Mouse (Mus musculus) v-Abl transformed pro-B cells (cell line): ENCODE measurements around the gene Tdgf1.

Source experiments
- in situ Hi-C, 2 experiments: fragments of 400-800 bp; cut with MboI; formaldehyde crosslinking; loops; one replicate each; pipeline ENCODE4 v1.15.1; 2025; ENCODE audit not compliant: unreplicated experiment in 2 of 2

Gene Tdgf1

DNA sequence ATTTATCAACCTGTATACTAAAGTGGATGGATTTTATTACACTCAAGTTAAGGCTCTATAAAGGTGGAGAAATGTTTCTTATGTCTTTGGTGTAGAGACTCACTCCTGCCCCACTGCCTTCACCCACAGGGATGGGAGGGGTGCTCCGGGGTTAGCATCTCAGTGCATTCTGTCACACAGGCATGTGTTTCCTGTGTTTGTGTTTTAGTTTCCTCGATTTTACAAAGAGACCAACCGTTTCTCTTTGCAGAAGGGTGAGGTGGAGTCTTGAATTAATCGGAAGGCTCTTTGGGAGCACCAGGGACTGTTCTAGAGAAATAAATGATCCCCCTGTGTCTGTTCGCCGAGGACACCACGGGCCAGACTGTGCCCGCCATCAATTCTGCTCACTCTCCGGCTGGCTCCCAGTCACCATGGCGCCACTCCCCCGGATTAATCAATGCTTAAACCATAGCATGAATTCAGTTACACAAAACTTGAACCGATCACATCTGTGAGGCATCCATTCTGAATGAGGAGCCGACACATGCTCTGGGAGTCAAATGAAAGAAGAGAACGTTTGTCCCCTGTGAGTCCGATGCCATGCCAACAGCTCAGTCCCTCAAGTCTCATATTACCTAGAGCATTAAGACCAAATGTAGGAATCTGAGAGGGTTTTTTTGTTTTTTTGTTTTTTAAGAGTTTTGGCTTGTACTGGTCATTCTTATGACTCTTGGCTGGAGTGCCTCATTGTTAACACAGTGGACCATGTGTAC lies 25.1 kb downstream of the Tdgf1 start:
- in situ Hi-C loops = loop anchor here in 1 of 2 experiments (10.0 kb wide), 1 partner anchor 154 kb away; no protein-coding TSS in a partner anchor

DNA sequence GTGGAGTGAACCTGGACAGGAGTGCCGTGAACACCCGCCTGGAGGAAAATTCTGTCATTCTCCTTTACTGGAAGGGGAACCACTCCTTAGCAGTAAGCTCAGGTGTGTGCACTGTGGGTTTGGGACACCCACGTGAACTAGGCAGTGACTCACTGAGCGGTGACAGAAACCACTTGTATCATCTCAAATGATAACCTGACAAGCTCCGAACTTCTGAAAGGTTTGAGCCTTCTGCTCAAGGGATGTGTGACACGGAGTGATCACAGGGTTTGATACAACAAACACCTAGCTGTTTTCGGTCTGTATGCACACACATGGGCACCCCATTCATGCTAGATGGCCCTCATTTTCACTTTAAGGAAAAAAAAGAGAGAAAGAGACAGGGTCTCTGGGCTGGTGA lies 29.2 kb downstream of the Tdgf1 start, which contains the start of gene Fam240a:
TSS of gene Fam240a (minus strand) at position 76 of the 400 bp plus-strand sequence.
- in situ Hi-C loops = no loop called here

DNA sequence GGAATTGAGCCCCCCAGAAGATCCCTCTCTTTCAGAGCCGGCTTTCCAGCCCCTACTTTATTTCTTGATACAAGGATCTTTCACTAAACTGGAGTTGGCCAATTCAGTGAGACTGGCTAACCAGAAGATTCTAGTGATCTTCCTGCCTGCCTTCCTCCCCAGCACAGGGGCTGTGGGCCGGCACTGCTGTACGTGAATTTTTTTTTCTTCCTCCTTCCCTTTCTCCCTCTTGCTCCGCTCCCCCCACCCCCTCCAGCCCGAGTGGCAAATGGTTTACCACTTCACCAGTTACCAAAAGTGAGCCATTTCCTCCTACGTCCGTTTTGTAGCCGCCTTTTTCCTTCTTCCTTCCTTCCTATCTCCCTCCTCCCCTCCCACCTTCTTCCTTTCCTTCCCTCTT lies 30.5 kb downstream of the Tdgf1 start:
- in situ Hi-C loops = no loop called here

DNA sequence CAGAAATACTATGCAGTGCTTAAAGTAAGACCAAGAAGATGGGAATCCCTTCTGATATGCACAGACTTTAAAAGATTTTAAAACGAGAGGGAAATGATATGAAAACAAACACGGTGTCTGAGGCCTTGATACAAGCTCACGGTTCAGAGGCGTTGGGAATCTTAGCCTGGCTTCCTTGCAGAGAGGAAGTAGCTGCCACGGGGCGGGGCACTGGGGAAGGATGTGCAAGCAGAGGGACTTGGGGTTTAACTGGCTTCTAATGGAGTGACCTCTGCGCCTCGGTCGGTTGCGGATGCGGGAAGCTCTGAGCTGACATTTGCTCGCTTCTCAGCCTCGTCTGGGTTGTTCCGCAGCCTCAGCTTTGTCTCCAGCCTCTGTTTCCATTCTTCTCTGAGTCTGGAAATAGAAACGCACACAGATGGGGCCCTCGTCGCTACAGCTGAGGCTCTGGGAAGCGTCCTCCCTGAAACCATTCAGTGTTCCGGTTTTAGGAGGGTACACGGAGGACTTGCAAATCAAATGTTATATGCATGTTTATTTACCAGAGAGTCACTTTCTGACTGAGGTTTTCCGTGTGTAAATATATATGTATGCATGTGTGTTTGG lies 31.2 kb downstream of the Tdgf1 start:
- in situ Hi-C loops = no loop called here

DNA sequence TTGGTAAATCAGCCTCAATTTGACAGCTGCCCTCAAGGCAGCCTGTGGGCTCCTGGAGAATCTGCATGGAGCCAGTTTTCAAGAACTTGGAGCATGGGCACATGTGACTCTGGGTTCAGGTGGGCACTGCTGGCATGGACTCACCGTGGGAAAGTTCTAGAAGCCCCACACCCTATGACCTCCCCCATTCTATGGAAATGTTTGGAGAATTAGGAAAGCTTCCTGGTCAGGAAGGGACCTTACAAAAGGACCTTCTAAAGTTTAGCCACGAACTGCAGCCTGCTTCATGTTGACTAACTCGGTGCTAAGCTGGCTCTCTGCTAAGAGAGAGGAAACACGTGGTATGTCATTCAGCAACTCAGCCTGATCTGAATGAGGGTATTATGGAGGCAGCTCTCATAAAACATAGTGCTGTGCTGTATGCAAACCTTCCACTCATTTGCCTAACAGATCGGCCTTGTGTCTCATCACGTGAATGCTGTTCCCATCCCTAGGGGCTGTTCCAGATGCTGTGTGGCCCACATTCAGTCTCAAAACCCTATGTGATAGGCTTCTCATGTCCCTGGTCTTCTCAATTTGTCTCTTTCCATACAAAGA lies 36.5 kb downstream of the Tdgf1 start:
- in situ Hi-C loops = no loop called here

DNA sequence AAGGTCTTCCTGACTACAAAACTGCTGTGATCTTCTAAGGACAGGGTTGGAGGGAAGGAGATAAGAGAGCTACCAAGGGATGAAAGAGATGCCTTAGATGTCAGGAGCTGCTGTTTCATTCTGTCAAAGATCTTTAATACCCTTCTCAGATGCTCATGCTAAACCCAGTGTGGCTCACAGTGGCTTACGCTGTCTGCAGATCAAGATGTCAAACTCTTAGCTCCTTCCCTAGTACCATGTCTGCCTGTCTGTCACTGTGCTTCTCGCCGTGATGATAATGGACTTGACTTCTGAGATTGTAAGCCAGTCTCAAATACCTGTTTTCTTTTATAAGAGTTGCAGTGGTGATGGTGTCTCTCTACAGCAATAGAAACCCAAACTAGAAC lies 37.3 kb downstream of the Tdgf1 start:
- in situ Hi-C loops = no loop called here

DNA sequence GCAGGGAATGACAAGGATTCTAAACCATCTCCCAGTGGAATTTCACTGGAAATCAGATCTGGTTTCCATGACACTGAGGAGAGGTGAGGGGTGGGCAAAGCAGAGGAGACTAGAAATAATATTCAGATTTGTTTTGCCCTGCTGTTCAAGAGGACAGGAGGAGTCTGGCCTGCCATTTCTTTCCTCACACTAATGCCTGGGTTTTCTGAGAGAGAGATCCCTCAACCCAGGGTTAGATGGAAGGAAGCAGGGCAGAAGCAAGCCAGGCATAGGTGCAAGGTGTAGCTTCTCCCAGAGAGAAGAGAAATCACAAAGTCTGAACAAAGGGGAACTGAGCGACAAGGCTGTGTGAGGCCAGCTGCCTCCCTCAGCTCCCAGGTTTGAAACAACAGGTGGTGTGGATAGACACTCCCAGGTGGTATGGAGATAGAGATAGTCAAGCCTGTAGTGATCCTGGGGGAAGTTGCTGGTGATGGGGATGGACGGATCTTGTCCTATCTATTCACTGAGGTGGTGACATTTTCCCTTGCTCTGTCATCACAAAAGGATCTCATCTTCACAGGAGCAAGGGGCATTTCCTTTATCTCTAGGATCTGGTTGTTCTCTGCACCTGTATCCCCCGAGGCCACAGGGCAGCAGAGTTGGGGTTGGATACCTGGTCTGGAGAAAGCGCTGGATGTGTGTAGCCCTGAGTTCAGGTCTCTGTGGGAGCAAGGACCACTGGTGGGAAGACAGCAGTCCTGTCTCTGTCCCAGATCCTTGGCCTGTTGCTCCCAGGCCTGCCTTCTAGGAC lies 37.9 kb downstream of the Tdgf1 start:
- in situ Hi-C loops = no loop called here

DNA sequence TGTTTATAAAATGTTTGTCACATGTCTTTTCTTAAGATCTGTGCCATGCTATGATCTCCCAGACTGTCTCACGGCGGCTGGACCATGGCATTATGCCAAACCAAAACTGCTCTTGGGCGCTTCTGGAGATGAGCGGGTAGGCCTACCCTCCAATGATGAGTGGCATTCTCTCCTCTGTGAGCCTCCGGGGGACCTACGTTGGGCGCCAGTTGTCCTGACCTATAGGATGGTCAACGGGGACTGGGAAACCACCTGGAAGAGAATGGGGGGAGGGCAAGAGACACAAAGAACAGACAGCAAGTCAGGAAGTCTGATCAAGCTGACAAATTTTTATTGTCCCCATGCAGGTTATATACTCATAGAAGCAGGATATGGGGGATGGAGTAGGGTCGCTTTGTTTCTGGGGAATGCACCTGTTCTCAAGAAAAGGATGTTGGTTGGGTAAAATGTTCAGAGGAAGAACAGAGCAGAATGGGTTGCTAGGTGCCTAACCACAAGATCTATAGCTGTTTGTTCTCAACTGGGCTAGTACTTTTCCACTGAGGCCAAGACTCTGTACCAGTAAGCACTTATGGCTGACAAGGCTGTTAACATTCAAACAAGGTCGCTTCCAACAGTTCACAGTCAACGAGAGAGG lies 38.6 kb downstream of the Tdgf1 start:
- in situ Hi-C loops = no loop called here

DNA sequence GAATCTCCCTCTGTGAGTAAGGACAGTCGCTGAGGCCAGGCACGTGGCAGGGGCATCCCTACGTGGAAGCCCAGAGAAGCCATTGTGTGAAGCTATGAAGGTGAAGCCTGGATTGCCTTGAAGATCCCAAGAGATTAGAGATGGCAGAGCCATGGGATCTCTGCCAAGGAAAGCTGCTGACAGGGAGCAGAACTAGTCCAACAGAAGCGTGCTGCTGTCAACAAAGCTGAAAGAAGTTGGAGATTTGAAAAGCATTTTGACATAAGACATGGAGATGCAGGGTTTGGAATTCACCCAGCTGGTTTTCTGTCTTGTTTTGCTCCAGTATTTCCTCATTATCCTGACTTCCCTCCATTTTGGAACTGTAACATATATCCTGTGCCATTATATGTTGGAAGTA lies 43.7 kb downstream of the Tdgf1 start:
- in situ Hi-C loops = no loop called here

DNA sequence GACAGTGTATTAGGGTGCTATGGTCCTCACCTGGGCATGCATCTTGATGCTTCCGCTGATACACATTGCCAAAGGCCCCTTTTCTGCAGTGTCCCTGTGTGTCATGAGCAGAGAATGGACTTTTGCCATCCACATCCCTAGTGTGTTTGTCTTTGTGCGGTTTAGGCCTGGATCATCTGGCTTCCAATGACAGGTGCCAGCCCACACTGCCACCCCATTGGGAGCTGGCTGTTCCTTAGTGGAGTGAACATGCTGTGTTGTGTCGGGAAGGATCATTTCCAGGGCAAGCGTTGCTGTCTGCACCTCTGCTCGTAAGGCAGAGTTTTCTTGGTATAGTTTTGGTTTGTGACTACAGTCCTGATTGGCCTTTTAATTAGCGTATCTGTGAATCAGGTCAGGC lies 44.8 kb downstream of the Tdgf1 start:
- in situ Hi-C loops = no loop called here

DNA sequence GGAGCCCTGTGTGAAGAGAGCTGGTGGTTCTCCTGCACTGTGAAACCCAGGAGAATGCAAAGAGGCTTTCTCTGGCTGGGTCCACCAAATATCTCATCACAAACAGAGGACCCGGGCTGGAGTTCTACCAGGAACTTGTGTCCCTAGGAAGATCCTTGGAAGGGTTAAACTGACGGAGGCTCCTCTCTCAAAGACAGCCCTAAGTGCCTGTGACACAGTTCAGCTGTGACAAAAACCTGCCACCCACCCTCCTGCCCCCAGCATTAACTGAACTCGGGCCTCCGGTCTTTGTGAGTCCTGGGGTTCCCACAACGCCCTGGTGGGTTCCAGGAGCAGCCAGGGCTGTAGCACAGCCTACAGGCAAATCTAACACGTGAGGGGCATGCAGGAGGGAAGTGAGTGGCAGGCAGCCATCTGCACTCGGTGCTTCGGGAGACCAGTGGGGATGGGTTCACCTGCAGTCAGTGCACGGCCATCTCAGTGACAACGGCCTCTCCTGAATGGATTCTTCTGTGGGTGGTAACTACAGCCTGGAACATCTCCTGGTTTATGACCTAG lies 46.4 kb downstream of the Tdgf1 start:
- in situ Hi-C loops = no loop called here

DNA sequence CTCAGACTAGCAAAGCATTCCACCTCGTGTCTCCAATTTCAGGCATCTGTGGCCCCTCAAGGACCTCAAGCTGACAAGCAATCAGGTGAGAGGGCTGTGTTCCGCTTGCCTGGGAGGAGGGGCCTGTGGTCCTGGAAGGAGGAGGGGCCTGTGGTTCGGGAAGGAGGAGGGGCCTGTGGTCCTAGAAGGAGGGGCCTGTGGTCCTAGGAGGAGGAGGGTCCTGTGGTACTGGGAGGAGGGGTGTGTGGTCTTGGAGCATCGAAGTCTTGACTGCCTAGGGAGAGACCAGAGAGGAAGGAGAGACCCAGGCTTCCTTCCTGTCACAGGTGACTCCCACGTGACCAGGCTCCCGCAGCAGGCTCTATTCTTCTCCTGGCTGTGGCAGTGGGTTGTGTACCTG lies 49.4 kb downstream of the Tdgf1 start:
- in situ Hi-C loops = no loop called here

DNA sequence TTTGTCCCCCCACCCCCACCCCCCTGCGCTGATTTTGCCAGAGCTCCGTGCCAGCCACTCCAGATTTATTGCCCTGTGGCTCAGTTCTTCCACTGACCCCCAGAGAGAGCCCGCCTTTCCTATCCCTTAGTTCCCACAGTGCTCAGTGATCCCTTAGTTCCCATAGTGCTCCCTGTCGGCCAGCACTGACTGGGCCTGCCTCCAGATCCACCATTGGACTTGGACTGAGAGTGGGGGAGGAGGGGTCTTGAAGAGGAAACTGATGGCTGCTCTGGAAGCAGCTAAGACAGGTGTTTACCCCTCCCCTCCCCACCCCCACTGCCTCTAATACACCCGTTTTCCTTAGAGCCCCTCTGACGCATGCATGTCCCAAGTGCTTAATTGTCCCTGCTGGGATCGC lies 50.0 kb downstream of the Tdgf1 start:
- in situ Hi-C loops = no loop called here

DNA sequence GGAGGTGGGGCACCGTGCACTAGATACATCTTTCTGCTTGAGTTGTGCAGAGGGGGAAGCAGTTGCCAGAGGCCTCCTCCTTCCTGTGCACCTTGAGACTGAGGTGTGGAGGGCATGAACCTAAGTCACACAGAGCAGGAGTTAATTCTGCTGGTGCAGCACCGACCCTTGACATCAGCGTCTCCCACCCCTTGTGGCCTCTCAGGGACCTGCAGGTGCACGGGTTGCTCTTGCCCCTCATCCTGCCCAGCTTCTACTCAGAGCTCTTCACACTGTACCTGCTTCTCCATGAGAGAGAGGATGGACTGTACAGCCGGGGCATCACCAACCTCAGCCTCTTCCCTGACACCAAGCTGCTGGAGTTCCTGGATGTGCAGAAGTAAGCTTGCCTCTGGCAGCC lies 50.5 kb downstream of the Tdgf1 start:
- in situ Hi-C loops = no loop called here

DNA sequence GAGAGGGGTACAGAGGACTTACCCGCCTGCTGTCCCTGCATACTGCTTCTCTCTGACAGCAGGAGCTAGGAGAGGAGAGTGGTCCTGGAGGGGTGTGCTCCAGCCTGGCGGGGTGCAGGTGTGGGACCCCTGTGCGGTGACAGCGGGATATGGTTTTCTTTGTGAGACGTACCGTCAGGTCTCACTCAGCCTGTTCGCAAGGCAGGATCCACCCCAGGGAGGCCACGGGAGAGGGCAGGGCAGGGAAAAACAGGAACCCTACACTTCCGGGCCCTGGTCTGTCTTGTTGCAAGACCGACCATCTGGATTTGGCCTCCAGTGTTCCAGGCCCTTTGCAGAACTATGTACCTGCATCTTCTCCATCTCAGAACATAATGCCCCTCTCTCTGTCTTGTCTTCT lies 52.5 kb downstream of the Tdgf1 start:
- in situ Hi-C loops = no loop called here

DNA sequence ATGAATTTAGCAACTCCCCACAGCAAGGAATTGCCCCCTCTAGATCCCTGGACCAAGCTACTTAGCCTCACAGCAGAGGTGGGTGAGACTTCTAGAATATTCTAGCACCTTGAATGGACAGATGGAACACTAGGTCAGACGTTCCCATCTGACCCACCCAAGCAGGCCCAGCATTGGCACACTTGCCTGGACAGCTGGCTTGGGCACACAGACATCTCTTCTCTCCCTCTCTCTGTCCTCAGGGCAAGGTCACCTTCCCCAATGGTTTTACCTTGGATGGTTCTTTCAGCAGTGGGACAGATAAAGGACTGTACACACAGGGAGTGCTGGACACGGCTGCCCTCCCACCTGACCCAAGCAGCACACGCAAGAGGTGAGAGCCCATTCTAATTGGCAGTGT lies 53.4 kb downstream of the Tdgf1 start:
- in situ Hi-C loops = no loop called here

DNA sequence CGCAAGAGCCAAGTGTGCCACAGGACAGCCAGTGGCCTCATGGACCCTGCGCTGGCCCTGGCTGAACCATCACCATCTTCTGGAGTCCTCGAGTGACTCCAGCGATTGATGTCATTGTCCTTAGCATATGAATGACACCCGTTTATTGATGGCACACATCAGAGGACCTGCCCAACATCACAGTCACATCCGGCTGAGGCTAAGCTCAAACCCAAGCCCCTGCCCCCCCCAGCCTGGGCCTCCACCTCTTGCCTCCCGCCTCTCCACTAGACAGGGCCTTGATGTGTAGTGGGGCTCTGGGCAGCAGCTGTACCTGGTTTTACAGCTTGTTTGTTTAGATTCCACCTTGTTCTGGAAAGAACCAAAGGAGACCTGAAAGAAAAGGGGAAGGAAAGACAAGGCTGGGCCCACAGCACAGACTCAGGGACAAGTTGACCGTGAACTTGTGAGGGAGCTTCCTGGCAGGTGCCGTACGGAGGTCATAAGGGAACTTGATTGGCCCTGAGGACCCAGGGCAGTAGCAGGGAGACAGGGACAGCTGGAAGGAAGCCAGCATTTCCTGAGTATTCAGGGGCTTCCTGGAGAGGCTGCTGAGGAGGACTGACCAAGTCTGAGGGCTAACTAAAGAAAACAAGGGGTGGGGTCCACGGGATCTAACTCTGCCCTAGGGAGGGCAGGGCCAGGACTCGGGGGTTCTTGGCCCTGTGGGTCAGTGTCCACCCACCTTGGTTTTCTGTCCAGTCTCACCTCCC lies 54.7 kb downstream of the Tdgf1 start:
- in situ Hi-C loops = no loop called here

DNA sequence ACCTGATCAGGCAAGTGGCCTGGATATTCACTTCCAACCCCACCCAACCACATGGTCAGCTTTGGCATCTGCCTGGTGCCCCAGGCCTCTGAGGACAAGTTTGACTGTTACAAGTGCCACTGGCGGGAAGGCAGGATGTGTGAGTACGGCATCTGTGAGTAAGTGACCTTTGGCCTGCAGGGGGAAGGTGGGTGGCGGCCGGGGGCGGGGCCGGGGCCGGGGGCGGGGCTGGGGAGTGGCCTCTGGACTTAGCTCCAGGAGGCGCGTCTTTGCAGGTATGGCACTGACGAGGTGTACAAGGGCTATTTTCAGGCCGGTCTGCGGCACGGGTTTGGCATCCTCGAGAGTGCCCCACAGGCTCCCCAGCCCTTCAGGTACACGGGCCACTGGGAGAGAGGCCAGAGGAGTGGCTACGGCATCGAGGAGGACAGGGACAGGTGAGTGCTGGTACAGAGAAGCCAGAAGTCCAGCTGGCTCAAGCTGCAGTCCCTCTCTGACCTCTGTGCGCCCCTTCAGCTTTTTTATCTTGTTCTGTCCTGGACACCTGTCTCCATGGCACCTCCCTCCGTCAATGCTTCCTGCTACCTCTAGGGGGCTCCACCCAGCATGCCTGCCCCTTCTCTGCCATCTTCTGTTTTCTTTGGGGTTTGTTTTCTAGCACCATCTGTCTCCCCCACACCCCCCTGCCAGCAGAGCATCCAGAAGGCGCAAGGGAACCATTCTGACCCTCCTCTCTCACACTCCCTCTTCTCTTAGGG lies 55.8 kb downstream of the Tdgf1 start:
- in situ Hi-C loops = no loop called here
